Mouse (Mus musculus) B cell, adult 2 months (primary cell): ENCODE measurements around the gene Pde12.
"Not testable (repeated sequence)": the region's sequence is repeated elsewhere in the genome, so short reads cannot be mapped to it uniquely, and the experiment has no call there.

Experiments used
- DNase-seq, 2 experiments: peaks; one replicate each; pipeline ENCODE4 v3.0.0; 2022

Gene Pde12

GRCm38 (mm10) chr14:26669292-26670073 is at the start of gene Pde12:
Gene Pde12 (minus strand): TSS chr14:26669883.
- DNase-seq = peak; percentile 88 to 89

- peak; percentile 15 to 25 for DNase-seq
Observed at GRCm38 (mm10) chr14:26705246-26705645, 35.6 kb upstream of the Pde12 start.

- no peak for DNase-seq
Observed at GRCm38 (mm10) chr14:26697912-26698311, 28.2 kb upstream of the Pde12 start.

- no peak for DNase-seq
Observed at GRCm38 (mm10) chr14:26692974-26693373, 23.3 kb upstream of the Pde12 start, which contains the start of gene Dnah12. Gene Dnah12 (plus strand): TSS chr14:26693274.

GRCm38 (mm10) chr14:26691363-26691762 is 21.7 kb upstream of the Pde12 start:
- no peak for DNase-seq

- DNase-seq = no peak
Observed at GRCm38 (mm10) chr14:26690727-26691126, 21.0 kb upstream of the Pde12 start.

GRCm38 (mm10) chr14:26675791-26676190 is 6.1 kb upstream of the Pde12 start:
- peak; percentile 30 to 36 for DNase-seq

GRCm38 (mm10) chr14:26675371-26675770 is 5.7 kb upstream of the Pde12 start:
- DNase-seq = peak; percentile 45 to 47

GRCm38 (mm10) chr14:26674476-26675169 is 4.9 kb upstream of the Pde12 start:
- DNase-seq = not testable (repeated sequence)

- DNase-seq = peak in 1 of 2 experiments; percentile 29
Observed at GRCm38 (mm10) chr14:26671870-26672615, 2.4 kb upstream of the Pde12 start.

- DNase-seq = no peak
Observed at GRCm38 (mm10) chr14:26670964-26671363, 1.3 kb upstream of the Pde12 start.

- DNase-seq = peak; percentile 46 to 64
Observed at GRCm38 (mm10) chr14:26668371-26669291, 1.1 kb downstream of the Pde12 start.

- no peak for DNase-seq
Observed at GRCm38 (mm10) chr14:26667991-26668370, 1.7 kb downstream of the Pde12 start.

GRCm38 (mm10) chr14:26663851-26664250 is 5.8 kb downstream of the Pde12 start:
- no peak for DNase-seq

GRCm38 (mm10) chr14:26662488-26662887 is 7.2 kb downstream of the Pde12 start:
- DNase-seq = no peak

- no peak for DNase-seq
Observed at GRCm38 (mm10) chr14:26662016-26662415, 7.7 kb downstream of the Pde12 start.

- no peak for DNase-seq
Observed at GRCm38 (mm10) chr14:26660233-26660632, 9.4 kb downstream of the Pde12 start.

- no peak for DNase-seq
Observed at GRCm38 (mm10) chr14:26658178-26658577, 11.5 kb downstream of the Pde12 start.

GRCm38 (mm10) chr14:26651901-26652300 is 17.8 kb downstream of the Pde12 start:
- peak; percentile 48 to 54 for DNase-seq

GRCm38 (mm10) chr14:26647811-26648210 is 21.9 kb downstream of the Pde12 start:
- no peak for DNase-seq

- DNase-seq = no peak
Observed at GRCm38 (mm10) chr14:26645989-26646650, 23.6 kb downstream of the Pde12 start.
